Mouse (Mus musculus): ENCODE measurements around the gene Repin1.

Repin1 gene

DNA sequence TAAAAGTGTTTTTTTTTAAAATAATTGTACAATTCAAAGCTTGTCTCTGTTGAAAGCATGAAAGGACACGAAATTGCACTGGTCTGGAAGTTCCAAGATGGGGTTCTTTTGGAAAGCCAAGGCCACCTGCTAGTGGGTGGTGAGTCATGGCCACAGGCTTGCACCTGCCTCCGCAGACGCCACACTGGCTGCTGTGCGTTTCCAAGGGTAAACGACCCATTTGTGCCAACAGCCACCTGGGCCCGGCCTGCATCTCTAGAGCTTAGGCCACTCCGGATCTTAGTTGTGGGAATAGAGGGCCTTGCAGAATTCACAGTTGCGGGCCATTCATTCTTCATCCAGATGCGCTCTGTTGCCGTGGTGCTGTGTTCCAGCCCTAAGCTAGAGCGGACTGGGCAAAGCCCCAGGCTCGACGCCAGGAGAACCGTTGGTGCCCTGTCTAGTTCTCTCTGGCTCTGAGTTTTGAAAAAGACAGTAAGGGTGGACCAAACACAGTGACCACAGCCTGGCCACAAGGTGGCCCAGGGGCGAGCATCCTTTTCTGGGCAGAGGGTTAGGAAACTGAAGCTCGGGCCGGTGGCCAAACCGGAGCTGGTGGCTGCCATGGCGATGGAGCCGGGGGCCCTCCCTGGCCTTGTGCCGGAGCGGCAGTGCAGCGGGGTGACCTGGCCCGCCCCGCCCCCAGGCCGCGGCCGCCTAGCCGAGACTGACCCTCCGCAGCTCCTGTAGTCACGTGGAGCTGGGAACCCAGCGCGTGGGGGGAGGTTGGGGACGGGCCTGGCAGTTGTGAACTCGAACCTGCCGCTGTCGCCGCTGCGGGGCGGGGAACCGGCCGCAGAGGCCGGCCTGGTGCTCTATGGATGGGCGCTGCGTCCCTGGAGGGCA is at the start of gene Repin1, which contains the start of gene Gm44965:
TSS of gene Repin1 (plus strand) at position 726 of the 885 bp plus-strand sequence.
TSS of gene Gm44965 (plus strand) at position 784 of the 885 bp plus-strand sequence.
- DNase-seq = peak; percentile 97

GRCm38 (mm10) chr6:48545251-48545650 is 48.4 kb upstream of the Repin1 start:
- no peak for DNase-seq

- peak; percentile 8 for DNase-seq
Measured at GRCm38 (mm10) chr6:48546271-48546670, 47.4 kb upstream of the Repin1 start.

GRCm38 (mm10) chr6:48546858-48547257 is 46.8 kb upstream of the Repin1 start:
- DNase-seq = no peak

DNA sequence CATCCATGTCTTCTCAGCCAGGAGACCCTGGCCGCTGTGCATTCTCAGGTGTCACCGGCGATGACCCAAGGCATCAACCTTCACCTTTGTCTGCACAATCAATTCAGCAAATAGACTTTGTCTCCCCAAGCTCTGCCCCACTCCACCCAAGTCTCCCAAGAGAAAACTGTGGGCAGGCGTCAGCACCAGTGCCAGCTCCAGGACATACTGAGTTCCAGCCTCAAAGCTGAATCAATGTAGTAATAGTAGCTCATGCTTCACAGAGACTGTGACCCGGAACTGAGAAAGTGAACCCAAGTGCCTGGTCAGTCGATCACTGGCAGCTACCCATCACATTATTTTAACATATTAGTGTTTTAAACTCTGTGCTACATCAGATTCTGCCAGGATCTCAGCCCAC is 45.4 kb upstream of the Repin1 start:
- no peak for DNase-seq

GRCm38 (mm10) chr6:48552918-48553317 is 40.8 kb upstream of the Repin1 start:
- peak; percentile 39 for DNase-seq

DNA sequence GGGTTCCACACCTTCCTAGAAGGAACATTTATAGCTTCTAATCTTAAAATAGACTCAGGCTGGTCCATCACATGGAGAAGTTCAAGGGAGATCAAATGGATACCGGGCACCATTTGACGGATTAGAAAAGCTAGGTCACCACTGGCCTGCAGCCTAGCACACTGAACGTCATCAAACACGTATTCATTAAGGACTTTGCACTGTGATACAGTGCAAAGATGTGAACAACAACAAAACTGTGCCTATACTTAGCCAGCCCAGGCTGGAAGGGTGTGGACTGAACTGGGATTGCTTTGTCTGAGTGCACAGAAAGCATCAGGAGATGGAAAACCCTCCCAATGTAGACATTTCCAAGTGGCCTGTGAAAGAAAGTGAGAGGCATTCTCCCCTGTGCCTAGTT is 39.9 kb upstream of the Repin1 start:
- peak; percentile 38 for DNase-seq

GRCm38 (mm10) chr6:48554280-48555103 is 39.2 kb upstream of the Repin1 start, which contains the start of gene Lrrc61:
Gene Lrrc61, plus strand, starts transcription at chr6:48554796.
- peak; percentile 97 for DNase-seq

GRCm38 (mm10) chr6:48555104-48555890 is 38.4 kb upstream of the Repin1 start:
- peak; percentile 79 for DNase-seq

GRCm38 (mm10) chr6:48555956-48556355 is 37.7 kb upstream of the Repin1 start:
- peak; percentile 45 for DNase-seq

DNA sequence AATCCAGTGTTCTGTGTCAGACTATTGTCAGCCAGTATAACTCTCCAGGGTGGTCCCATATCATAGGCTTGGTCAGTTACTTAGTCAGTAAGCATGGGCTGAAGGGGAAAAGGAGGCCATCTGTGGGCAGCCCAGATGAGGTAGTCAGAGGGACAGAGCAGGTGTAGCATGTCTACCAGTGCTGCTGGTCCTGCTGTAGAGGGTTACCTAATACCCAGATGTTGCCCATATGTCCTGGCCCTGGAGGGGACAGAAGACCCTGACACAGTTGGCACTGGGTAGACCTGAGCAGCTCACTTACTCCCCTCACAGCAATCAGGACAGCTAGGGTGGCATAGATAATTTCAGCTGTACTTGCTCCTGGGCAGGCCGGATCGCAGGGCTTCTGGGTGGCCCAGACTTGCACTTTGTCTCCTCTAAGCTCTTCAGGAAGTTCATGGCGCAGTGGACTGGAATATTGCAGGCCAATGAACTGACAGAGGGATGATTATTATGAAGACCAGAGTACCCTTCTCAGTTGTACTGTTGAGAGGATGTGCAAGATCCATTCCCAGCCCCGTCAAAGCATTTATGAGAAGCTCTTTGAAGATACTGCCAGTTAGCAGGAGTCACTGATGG is 27.9 kb upstream of the Repin1 start:
- no peak for DNase-seq

DNA sequence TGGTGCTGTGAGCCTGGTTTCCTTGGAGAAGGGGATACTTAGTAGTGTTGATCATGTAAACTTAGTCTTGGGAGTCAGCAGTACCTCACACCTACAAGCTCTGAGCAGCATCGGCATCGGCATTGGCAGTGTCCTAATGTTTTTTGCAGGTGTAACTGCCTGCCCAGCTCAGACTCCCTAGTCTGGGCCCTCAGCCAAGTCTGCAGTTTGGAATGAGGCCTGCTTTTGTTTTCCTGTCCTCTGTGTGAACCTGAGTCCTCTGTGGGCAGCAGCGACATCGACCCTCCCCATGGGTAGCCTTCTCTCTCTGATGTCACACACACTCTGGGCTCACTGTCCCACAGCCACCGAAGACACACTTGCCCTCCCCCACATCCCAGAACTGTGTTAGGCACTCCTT is 27.4 kb upstream of the Repin1 start:
- DNase-seq = peak; percentile 68

- DNase-seq = peak; percentile 70
Measured at GRCm38 (mm10) chr6:48568036-48568984, 25.4 kb upstream of the Repin1 start.

DNA sequence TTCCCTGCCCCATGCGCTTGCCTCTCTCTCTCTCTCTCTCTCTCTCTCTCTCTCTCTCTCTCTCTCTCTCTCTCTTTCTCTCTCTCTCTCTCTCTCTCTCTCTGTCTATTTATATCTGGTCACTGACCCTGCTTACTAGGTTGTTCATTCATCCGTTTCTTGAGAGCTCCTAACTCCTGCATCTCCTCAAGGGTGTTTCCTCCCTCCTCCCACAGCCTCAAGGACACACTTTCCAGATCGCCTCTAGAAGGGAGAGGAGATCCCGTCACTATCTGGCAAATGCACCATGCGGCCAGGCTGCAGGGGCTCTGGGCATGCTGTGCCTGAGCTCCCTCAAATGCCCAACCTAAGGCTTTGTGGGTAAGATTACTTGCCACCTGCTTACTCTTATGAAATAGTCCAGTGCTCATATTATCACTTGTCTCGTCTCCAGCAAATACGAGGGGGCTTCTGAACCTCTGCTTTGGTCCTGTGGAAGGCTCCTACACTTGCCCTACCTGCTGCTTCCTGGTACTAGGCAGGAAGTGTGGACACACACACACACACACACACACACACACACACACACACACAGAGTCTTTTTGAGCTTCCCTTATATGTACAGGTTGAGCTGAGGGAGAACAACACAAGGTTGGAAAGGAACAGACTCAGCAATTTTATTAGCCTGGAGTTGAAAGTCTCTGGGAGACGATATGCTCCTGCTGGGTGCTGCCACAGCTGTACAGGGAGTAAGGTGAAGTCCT is 24.4 kb upstream of the Repin1 start:
- no peak for DNase-seq

DNA sequence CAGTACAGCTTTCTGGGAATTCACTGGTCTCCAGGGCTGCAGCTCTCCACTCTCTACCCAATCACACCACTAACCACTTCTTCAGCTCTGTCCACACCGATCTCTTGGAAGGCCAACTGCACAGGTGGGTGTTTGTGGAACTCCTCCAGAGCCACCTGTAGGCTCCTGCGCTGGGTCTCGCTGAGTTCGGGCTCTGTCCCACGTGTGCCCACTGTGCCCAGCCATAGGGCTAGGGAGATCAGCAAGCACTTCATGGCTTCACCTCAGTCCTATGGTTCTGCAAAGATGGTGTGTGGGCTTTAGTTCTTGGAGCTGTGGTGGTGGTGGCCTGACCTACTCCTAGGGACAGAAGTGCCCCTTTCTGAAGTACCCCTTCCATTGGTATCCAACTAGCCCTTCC is 21.7 kb upstream of the Repin1 start:
- DNase-seq = no peak

GRCm38 (mm10) chr6:48572572-48573061 is 21.1 kb upstream of the Repin1 start, which contains the start of gene Rarres2:
Gene Rarres2, minus strand, starts transcription at chr6:48572789.
- DNase-seq = no peak

- DNase-seq = no peak
Measured at GRCm38 (mm10) chr6:48573280-48573679, 20.4 kb upstream of the Repin1 start.

- DNase-seq = no peak
Measured at GRCm38 (mm10) chr6:48573981-48574380, 19.7 kb upstream of the Repin1 start.

DNA sequence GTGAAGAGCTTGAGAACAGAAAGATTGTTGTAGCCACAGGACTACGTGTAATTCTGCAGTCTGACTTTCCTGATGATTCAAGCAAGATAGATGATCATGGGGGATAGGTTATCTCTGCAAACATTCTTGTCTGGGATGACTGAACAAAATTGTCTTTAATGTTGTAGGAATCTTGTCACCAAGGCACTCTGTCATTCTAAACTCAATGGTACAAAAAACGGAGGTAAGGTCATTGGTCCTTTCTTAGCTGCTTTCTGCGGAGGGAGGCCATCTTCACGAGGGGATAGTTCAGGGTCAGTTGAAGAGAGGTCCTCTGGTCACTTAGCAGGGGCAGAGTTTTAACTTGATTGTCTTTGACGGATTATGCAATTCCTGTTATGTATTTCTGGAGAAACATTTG is 14.9 kb upstream of the Repin1 start:
- DNase-seq = no peak

DNA sequence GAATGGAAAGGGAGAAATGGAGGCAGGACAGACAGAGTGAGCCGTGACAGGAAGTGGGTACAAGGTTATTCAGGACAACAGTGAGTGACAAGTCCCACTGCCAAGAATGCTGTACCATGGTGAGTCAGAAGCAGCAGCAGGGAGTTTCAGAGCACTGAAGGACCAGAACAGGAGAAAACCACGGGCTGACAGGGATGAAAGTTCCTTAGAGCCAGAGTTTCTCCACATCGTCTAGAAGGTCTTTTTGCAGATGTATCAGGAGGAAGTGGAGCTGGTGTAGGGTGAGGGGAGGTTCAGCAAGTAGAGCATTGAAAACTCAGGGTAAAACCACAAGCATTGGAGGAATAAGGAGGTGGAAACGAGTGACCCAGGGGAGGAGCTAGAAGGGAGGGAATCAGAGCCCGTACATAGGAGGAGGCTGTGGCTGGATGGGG is 14.5 kb upstream of the Repin1 start:
- DNase-seq = no peak

All from cerebellum, adult 11-12 months (tissue).